Mouse (Mus musculus) liver, embryonic 14.5 days (tissue): ENCODE results near the gene Mgea5. TPM values are rescaled to one million over a fixed set of nuclear protein-coding genes. Genes with fewer than 3 reads are reported as not detected.
A peak's percentile ranks its signal among the peaks of the same experiment; 100 is the strongest.
"Not testable (repeated sequence)": the region's sequence is repeated elsewhere in the genome, so short reads cannot be mapped to it uniquely, and the experiment has no call there.

Experiments
- ATAC-seq: fragments of 200-750 bp; cut with Nextera tagmentation; 2 replicates; pipeline ENCODE4 v1.8.0; 2017; ENCODE audit warnings: moderate number of reproducible peaks, mild to moderate bottlenecking, moderate library complexity; ENCODE audit not compliant: insufficient read depth
- DNase-seq, 3 experiments: peaks; one replicate each; pipeline ENCODE4 v3.0.0-alpha.2; 2012 to 2013; ENCODE audit warnings: low read depth in 3 of 3, low spot score in 3 of 3
- H3K27ac ChIP-seq: fragments of 300-500 bp; sonication (generic); 2 replicates; pipeline ENCODE4 v1.5.1; 2014; ENCODE audit warnings: moderate library complexity, mild to moderate bottlenecking, control low read depth, inconsistent platforms
- H3K27me3 ChIP-seq: fragments of 300-500 bp; sonication (generic); 2 replicates; pipeline ENCODE4 v1.6.1; 2014; ENCODE audit warnings: mild to moderate bottlenecking, low read length, moderate library complexity; ENCODE audit not compliant: control insufficient read depth, insufficient read depth
- H3K36me3 ChIP-seq: fragments of 300-500 bp; sonication (generic); replicated peaks from 2 replicates; pipeline ENCODE4 v1.6.1; 2014; ENCODE audit warnings: low read depth; ENCODE audit not compliant: control insufficient read depth, insufficient read depth
- H3K4me1 ChIP-seq, 2 experiments: fragments of 200-500 bp in 1 of 2; fragments of 300-500 bp in 1 of 2; sonication (generic) in 1 of 2; replicated peaks; 2 replicates each; pipeline ENCODE4 v1.6.1; 2012 to 2014; ENCODE audit warnings: antibody characterized with exemption in 1 of 2, inconsistent platforms in 1 of 2, low read length in 1 of 2; ENCODE audit not compliant: control insufficient read depth in 2 of 2, insufficient read depth in 2 of 2
- H3K4me2 ChIP-seq: fragments of 300-500 bp; sonication (generic); 2 replicates; pipeline ENCODE4 v1.6.1; 2014; ENCODE audit warnings: low read depth, mild to moderate bottlenecking, control low read depth, moderate library complexity
- H3K4me3 ChIP-seq, 2 experiments: fragments of 200-500 bp in 1 of 2; fragments of 300-500 bp in 1 of 2; sonication (generic) in 1 of 2; 2 replicates each; pipeline ENCODE4 v1.5.1; 2012 to 2014; ENCODE audit warnings: low read depth in 2 of 2, low read length in 2 of 2, mild to moderate bottlenecking in 2 of 2, control low read depth in 1 of 2, inconsistent platforms in 1 of 2, moderate library complexity in 1 of 2; ENCODE audit not compliant: insufficient read depth in 1 of 2
- H3K9ac ChIP-seq: fragments of 300-500 bp; sonication (generic); replicated peaks from 2 replicates; pipeline ENCODE4 v1.6.1; 2014; ENCODE audit warnings: mild to moderate bottlenecking, control low read depth, moderate library complexity
- H3K9me3 ChIP-seq: fragments of 300-500 bp; sonication (generic); 2 replicates; pipeline ENCODE4 v1.6.1; 2016; ENCODE audit warnings: low read length, mixed read lengths; ENCODE audit not compliant: control insufficient read depth
- CTCF ChIP-seq: IDR thresholded peaks from 2 replicates; pipeline ENCODE4 v1.5.1; 2016; ENCODE audit warnings: antibody characterized with exemption, low read depth, control low read depth
- EP300 ChIP-seq: IDR thresholded peaks from 2 replicates; pipeline ENCODE4 v1.6.1; 2016; ENCODE audit warnings: antibody characterized with exemption, low read depth
- WGBS: fragments of 180-500 bp; shearing (Covaris S2); extraction: QIAGEN DNeasy Blood & Tissue Kit; methylation state at CpG from one replicate; pipeline ENCODE4 v1.1.7; 2014; ENCODE audit not compliant: insufficient replicate concordance; 5-methylcytosine and 5-hydroxymethylcytosine counted together
- polyA plus RNA-seq, 2 experiments: library from polyadenylated mRNA; depleted of rRNA in 1 of 2; stranded (reverse) in 1 of 2; unstranded in 1 of 2; fragments of >200 nt; fragmentation: Nextera tagmentation in 1 of 2; extraction: Ambion mirVana in 1 of 2; gene quantifications; 2 replicates each; pipeline versions ENCODE4 v1.2.1 to v1.2.3; 2012 to 2014

Mgea5 gene
- polyA plus RNA-seq, 2 experiments: 15.0 to 25.2 TPM

GRCm38 (mm10) chr19:45807732-45808131 lies 24.1 kb upstream of the Mgea5 start:
- Histone ChIP-seq H3K9me3 (no peaks in the 10 kb centered on the region), H3K27ac (no peak overlapping the region), H3K9ac (no peak overlapping the region), H3K4me3 (no peak overlapping the region), H3K4me2 (no peak overlapping the region), H3K27me3 (peaks cover 3% of the 10 kb centered on the region; the same call in 1 of the 2 replicates), H3K36me3 (no peaks in the 10 kb centered on the region), H3K4me1 (peaks cover 12 to 25% of the 10 kb centered on the region in 2 experiments)
- DNase-seq (no peak), ATAC-seq (no peak)
- TF ChIP-seq EP300 (no peak), CTCF (no peak)
- 68% methylated on average over 4 of the region's 4 CpGs for WGBS

- H3K4me2 ChIP-seq, H3K36me3 ChIP-seq, H3K9me3 ChIP-seq, H3K27ac ChIP-seq, H3K4me3 ChIP-seq, H3K9ac ChIP-seq, H3K27me3 ChIP-seq, ATAC-seq, DNase-seq: not testable (repeated sequence)
- 78% methylated on average over 6 of the region's 6 CpGs for WGBS
- peaks cover 19 to 29% of the 10 kb centered on the region in 2 experiments for H3K4me1 ChIP-seq
Measured at GRCm38 (mm10) chr19:45805817-45806216, 22.2 kb upstream of the Mgea5 start.

DNA sequence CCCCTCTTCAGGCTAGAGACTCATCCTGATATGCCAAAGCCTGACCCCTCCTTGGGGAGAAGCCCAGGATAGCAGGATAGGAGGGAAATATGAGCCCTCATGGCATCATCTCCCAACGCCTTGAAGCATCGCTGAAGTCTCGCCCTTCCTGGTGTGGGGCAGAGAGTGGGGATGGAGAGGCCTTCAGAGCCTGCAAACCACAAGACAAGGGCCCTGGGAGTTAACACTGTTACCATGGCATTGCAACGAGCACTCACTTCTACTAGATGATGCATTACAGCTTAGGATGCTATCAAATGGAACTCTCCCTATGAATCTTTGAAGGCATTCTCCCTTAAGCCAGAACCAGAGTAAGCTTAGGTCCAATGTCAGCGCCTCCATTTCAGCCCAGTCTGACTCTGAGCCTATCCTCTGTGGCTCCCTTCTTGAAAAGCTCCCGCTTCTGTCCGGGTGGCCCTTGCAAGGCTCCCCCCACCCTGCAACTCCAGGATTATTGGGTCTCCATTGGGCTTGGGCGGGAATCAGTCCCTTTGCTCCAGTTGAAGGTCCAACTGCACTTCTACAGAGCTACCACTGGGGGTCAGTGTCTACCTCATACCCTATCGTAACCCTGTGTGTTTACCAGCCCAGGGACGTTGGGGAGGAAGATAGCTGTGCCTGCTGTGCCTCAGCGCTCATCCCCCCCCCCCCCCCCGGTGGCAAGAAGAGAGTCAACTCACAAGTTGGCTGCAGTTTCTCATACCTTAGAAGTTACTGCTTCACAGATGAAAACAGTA lies 21.1 kb upstream of the Mgea5 start:
- no peaks in the 10 kb centered on the region for H3K27me3 ChIP-seq
- 23% methylated on average over 12 of the region's 12 CpGs for WGBS
- no peaks in the 10 kb centered on the region for H3K36me3 ChIP-seq
- no peak overlapping the region for H3K4me3 ChIP-seq
- peaks cover 19 to 29% of the 10 kb centered on the region in 2 experiments for H3K4me1 ChIP-seq
- no peak overlapping the region; the same call in 1 of the 2 replicates for H3K9ac ChIP-seq
- ATAC-seq (peak; percentile 50; the same call in 1 of the 2 replicates), DNase-seq (peak in 2 of 3 experiments; percentile 42)
- TF ChIP-seq EP300 (no peak), CTCF (peak; percentile 94)
- H3K9me3 ChIP-seq: no peaks in the 10 kb centered on the region
- no peak overlapping the region for H3K27ac ChIP-seq
- peak overlapping the region; percentile 33 for H3K4me2 ChIP-seq

- H3K27me3 ChIP-seq: no peaks in the 10 kb centered on the region
- DNase-seq: no peak
- H3K4me1 ChIP-seq: peaks cover 19 to 29% of the 10 kb centered on the region in 2 experiments
- peak overlapping the region; percentile 67 for H3K27ac ChIP-seq
- WGBS: 20% methylated on average over 4 of the region's 4 CpGs
- peak overlapping the region; percentile 73 for H3K4me2 ChIP-seq
- peak overlapping the region; percentile 59 for H3K9ac ChIP-seq
- no peak for TF ChIP-seq EP300
- TF ChIP-seq CTCF: no peak
- H3K36me3 ChIP-seq: no peaks in the 10 kb centered on the region
- H3K9me3 ChIP-seq: no peaks in the 10 kb centered on the region
- peak overlapping the region; percentile 35 to 43 for H3K4me3 ChIP-seq
- peak; percentile 54 for ATAC-seq
Measured at GRCm38 (mm10) chr19:45803408-45803807, 19.8 kb upstream of the Mgea5 start.

DNA sequence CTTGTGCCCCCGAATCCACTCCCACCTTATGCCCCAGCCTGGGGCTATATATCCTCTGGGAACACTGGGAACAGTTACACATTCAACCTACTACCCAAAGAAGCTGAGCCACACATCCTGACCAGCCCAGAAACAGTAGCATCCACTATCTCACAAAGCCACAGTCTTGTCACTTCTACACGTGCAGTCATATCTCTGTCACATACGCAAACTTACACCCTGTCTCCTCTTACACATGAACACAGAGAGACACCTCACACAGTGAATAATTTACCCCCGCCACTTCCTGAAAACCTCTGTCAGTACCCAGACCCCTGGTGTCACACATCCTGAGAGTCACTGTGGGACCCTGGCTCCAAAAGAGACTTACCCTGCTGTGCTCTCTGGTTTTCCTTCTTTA lies 19.1 kb upstream of the Mgea5 start:
- Histone ChIP-seq H3K4me3 (peak overlapping the region; percentile 35 to 43), H3K9me3 (no peaks in the 10 kb centered on the region), H3K4me1 (peaks cover 19 to 29% of the 10 kb centered on the region in 2 experiments), H3K27me3 (no peaks in the 10 kb centered on the region), H3K36me3 (no peaks in the 10 kb centered on the region), H3K27ac (peak overlapping the region; percentile 67), H3K4me2 (peak overlapping the region; percentile 73), H3K9ac (peak overlapping the region; percentile 59)
- 29% methylated on average over 4 of the region's 4 CpGs for WGBS
- peak in 2 of 3 experiments; percentile 33 to 44 for DNase-seq
- ATAC-seq: peak; percentile 88
- TF ChIP-seq CTCF: no peak
- peak; percentile 69 for TF ChIP-seq EP300
